Mouse (Mus musculus) limb, embryonic 14.5 days (tissue): ENCODE results near the gene Shb. TPM values are rescaled to one million over a fixed set of nuclear protein-coding genes. Genes with fewer than 3 reads are reported as not detected.

ENCODE experiments used
- ATAC-seq: fragments of 200-750 bp; cut with Nextera tagmentation; 2 replicates; pipeline ENCODE4 v1.8.0; 2017; ENCODE audit warnings: low read depth, moderate number of reproducible peaks, moderate TSS enrichment; ENCODE audit not compliant: low FRiP score
- DNase-seq: peaks from one replicate; pipeline ENCODE4 v3.0.0-alpha.2; 2015; ENCODE audit warnings: low spot score
- H3K27ac ChIP-seq: fragments of 300-500 bp; sonication (generic); replicated peaks from 2 replicates; pipeline ENCODE4 v1.5.1; 2014; ENCODE audit warnings: low read depth, mild to moderate bottlenecking, low read length, moderate library complexity, mixed read lengths
- H3K27me3 ChIP-seq: fragments of 300-500 bp; sonication (generic); 2 replicates; pipeline ENCODE4 v1.6.1; 2014; ENCODE audit warnings: low read length, mixed read lengths; ENCODE audit not compliant: control insufficient read depth, insufficient read depth
- H3K36me3 ChIP-seq: fragments of 300-500 bp; sonication (generic); 2 replicates; pipeline ENCODE4 v1.6.1; 2014; ENCODE audit warnings: mild to moderate bottlenecking, low read length, moderate library complexity, mixed read lengths; ENCODE audit not compliant: control insufficient read depth, insufficient read depth
- H3K4me1 ChIP-seq: fragments of 300-500 bp; sonication (generic); 2 replicates; pipeline ENCODE4 v1.6.1; 2014; ENCODE audit warnings: antibody characterized with exemption, low read length, mixed read lengths; ENCODE audit not compliant: control insufficient read depth, insufficient read depth
- H3K4me2 ChIP-seq: fragments of 300-500 bp; sonication (generic); replicated peaks from 2 replicates; pipeline ENCODE4 v1.6.1; 2014; ENCODE audit warnings: low read depth, mild to moderate bottlenecking, low read length, moderate library complexity; ENCODE audit not compliant: severe bottlenecking
- H3K4me3 ChIP-seq: fragments of 300-500 bp; sonication (generic); replicated peaks from 2 replicates; pipeline ENCODE4 v1.5.1; 2014; ENCODE audit warnings: low read length
- H3K9ac ChIP-seq: fragments of 300-500 bp; sonication (generic); 2 replicates; pipeline ENCODE4 v1.6.1; 2014; ENCODE audit warnings: mild to moderate bottlenecking, low read depth, low read length, moderate library complexity; ENCODE audit not compliant: severe bottlenecking
- H3K9me3 ChIP-seq: fragments of 300-500 bp; sonication (generic); 2 replicates; pipeline ENCODE4 v1.6.1; 2016; ENCODE audit warnings: low read length; ENCODE audit not compliant: control insufficient read depth
- POLR2A ChIP-seq: fragments of 200-500 bp; IDR thresholded peaks from 2 replicates; pipeline ENCODE4 v1.8.0; 2012; ENCODE audit warnings: inconsistent platforms, mild to moderate bottlenecking, moderate library complexity, borderline replicate concordance; ENCODE audit not compliant: insufficient read depth, insufficient read length; ENCODE audit errors: extremely low read depth
- WGBS: fragments of 180-500 bp; shearing (Covaris S2); extraction: QIAGEN DNeasy Blood & Tissue Kit; methylation state at CpG from one replicate; pipeline ENCODE4 v1.1.7; 2014; 5-methylcytosine and 5-hydroxymethylcytosine counted together
- polyA plus RNA-seq, 2 experiments: library from polyadenylated mRNA; depleted of rRNA in 1 of 2; stranded (reverse) in 1 of 2; unstranded in 1 of 2; fragments of >200 nt; fragmentation: Nextera tagmentation in 1 of 2; extraction: Ambion mirVana in 1 of 2; gene quantifications; 2 replicates each; pipeline versions ENCODE4 v1.2.1 to v1.2.3; 2012 to 2014

The Shb gene
- polyA plus RNA-seq, 2 experiments, result 10.6 to 19.0 TPM

GRCm38 (mm10) chr4:45498345-45498744 lies 33.9 kb downstream of the Shb start:
- no peak for ATAC-seq
- H3K27ac ChIP-seq, result no peak overlapping the region

GRCm38 (mm10) chr4:45497282-45497681 lies 35.0 kb downstream of the Shb start:
- 33% methylated on average over 6 of the region's 6 CpGs for WGBS
- Histone ChIP-seq H3K9me3 (no peaks in the 10 kb centered on the region), H3K27ac (no peak overlapping the region), H3K4me1 (peaks cover 59% of the 10 kb centered on the region), H3K27me3 (no peaks in the 10 kb centered on the region), H3K36me3 (no peaks in the 10 kb centered on the region), H3K4me3 (no peak overlapping the region), H3K9ac (no peak overlapping the region), H3K4me2 (no peak overlapping the region)
- DNase-seq (no peak), ATAC-seq (no peak)
- no peak for TF ChIP-seq POLR2A

More at GRCm38 (mm10) chr4:45498345-45498744, 33.9 kb downstream of the Shb start:
- TF ChIP-seq POLR2A, result no peak
- no peak for DNase-seq
- 68% methylated on average over 5 of the region's 5 CpGs for WGBS
- Histone ChIP-seq H3K9me3 (no peaks in the 10 kb centered on the region), H3K4me3 (no peak overlapping the region), H3K36me3 (no peaks in the 10 kb centered on the region), H3K9ac (no peak overlapping the region), H3K27me3 (no peaks in the 10 kb centered on the region), H3K4me2 (no peak overlapping the region), H3K4me1 (peaks cover 51% of the 10 kb centered on the region)

- H3K9ac ChIP-seq, result no peak overlapping the region
- ATAC-seq (peak; percentile 28; the same call in 1 of the 2 replicates), DNase-seq (no peak)
- H3K36me3 ChIP-seq, result no peaks in the 10 kb centered on the region
- no peak overlapping the region for H3K4me3 ChIP-seq
- WGBS, result 40% methylated on average over 7 of the region's 8 CpGs
- H3K27ac ChIP-seq, result no peak overlapping the region
- peaks cover 75% of the 10 kb centered on the region for H3K4me1 ChIP-seq
- no peaks in the 10 kb centered on the region for H3K27me3 ChIP-seq
- H3K9me3 ChIP-seq, result no peaks in the 10 kb centered on the region
- no peak overlapping the region for H3K4me2 ChIP-seq
- no peak for TF ChIP-seq POLR2A
Measured at GRCm38 (mm10) chr4:45495531-45496201, 36.6 kb downstream of the Shb start.

GRCm38 (mm10) chr4:45493786-45494400 lies 38.4 kb downstream of the Shb start:
- Histone ChIP-seq H3K4me2 (no peak overlapping the region), H3K27ac (no peak overlapping the region), H3K4me1 (peaks cover 78% of the 10 kb centered on the region), H3K9me3 (no peaks in the 10 kb centered on the region), H3K27me3 (no peaks in the 10 kb centered on the region), H3K9ac (no peak overlapping the region), H3K36me3 (no peaks in the 10 kb centered on the region), H3K4me3 (no peak overlapping the region)
- TF ChIP-seq POLR2A, result no peak
- no peak for DNase-seq
- WGBS, result 34% methylated on average over 6 of the region's 6 CpGs
- no peak for ATAC-seq

- Histone ChIP-seq H3K9me3 (no peaks in the 10 kb centered on the region), H3K9ac (no peak overlapping the region), H3K4me3 (no peak overlapping the region), H3K4me1 (peaks cover 77% of the 10 kb centered on the region), H3K27me3 (no peaks in the 10 kb centered on the region), H3K36me3 (0 out of 2 replicates have a peak, but pooled peaks cover 3% of the 10 kb centered on the region), H3K27ac (peak overlapping the region; percentile 59), H3K4me2 (no peak overlapping the region)
- ATAC-seq (no peak), DNase-seq (no peak)
- WGBS, result 13% methylated on average over 7 of the region's 7 CpGs
- no peak for TF ChIP-seq POLR2A
Measured at GRCm38 (mm10) chr4:45493118-45493517, 39.2 kb downstream of the Shb start.
